Mouse (Mus musculus) thymus, postnatal 0 days (tissue): ENCODE measurements around the gene Akip1. TPM values are rescaled to one million over a fixed set of nuclear protein-coding genes. Genes with fewer than 3 reads are reported as not detected.

Source experiments
- DNase-seq: peaks from one replicate; pipeline ENCODE4 v3.0.0-alpha.2; 2015; ENCODE audit warnings: low spot score
- polyA plus RNA-seq: library from polyadenylated mRNA; unstranded; fragments of >200 nt; fragmentation: Nextera tagmentation; extraction: Ambion mirVana; gene quantifications from 2 replicates; pipeline ENCODE4 v1.2.1, GENCODE M21; 2015

Akip1 gene
- polyA plus RNA-seq, 1 experiment from 2014 or later, result 44.6 TPM

DNA sequence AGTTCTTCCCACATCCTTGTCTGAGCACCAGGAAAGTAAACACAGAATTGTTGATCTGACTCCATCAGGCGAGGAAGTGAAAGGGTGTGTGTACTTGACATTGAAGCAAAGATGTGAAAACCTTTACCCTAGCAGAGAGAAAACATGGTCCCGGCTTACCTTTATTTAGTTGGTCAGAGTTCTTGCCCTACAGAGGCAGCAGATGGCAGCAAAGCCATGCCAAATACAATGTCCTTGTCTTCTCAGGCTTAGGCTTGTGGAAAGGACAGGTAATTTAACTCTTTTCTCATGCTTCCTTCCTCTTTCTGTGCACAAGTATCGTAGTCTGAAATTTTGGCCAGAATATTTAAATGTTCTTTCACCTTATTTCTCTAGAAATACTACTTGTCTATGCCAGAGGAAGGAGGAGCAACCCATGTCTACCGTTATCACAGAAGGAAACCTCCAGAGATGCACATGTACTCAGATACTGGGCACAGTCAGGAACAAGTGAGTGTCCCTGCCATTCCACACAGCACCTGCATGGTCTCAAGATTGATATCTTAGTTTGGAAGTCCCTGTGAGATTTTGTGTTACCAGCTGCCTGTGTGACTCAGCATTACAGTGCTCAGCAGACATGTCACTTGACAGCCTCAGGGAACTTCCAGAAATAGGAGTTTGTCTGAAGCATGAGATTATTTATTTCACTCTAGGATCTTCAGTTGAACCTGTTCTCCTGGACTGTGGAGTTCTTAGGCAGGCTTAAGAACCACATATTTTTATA lies 3.7 kb downstream of the Akip1 start:
- DNase-seq, result peak; percentile 47

DNA sequence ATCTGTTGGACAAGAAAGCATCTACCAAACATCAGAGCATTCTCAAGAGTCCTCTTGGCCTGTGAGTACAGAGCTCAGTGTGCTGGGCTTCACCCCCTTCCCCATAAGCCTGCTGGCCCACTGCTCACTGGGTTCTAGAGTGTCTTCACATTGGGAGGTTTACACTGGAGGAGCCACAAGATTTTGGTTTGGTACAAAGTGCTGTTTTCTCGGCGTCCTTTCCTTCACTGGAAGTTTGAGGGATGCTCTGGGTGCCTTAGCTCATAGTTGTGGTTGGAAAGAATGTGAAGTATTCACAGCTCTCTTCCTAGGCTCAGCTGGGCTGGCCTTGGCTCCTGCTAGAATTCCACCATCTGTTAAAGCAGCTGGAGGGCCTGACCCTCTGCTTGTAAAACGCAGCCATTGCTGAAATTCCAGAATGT lies 5.5 kb downstream of the Akip1 start:
- DNase-seq, result no peak

DNA sequence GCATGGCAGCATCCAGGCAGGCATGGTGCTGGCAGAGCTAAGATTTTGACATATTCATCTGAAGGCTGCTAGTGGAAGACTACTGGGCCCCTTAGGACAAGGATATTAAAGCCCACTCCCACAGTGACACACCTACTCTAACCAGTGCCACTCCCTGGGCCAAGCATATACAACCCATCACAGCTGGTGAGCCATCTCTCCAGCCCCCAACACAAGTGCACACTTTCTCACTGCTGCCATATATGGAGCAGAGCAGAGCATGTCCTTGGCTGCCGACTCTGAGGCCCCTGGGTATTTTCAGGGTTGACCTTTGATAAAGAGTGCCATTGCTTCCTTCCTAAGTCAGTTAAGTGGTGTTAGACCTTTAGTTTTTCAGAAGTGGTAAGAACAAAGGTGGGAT lies 6.6 kb downstream of the Akip1 start:
- DNase-seq, result no peak

DNA sequence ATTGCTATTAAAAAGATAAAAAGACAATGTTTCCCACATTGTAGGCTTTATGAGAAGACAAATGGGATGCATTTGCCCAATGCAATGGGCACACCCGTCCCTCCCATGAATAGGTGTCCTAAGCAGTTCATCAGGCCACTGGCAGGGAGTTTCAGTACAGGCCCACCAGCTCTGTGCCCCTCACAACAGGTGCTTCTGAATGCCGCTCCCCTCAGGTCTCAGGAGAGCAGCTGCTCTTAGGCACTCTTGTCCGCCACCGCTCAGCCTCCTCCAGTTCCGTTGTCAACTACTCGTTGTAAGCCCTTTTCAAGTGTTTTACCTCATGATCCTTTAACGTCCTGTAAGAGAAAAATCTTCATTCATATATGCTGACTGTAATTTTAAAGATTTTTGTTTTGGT lies 8.7 kb downstream of the Akip1 start:
- no peak for DNase-seq

DNA sequence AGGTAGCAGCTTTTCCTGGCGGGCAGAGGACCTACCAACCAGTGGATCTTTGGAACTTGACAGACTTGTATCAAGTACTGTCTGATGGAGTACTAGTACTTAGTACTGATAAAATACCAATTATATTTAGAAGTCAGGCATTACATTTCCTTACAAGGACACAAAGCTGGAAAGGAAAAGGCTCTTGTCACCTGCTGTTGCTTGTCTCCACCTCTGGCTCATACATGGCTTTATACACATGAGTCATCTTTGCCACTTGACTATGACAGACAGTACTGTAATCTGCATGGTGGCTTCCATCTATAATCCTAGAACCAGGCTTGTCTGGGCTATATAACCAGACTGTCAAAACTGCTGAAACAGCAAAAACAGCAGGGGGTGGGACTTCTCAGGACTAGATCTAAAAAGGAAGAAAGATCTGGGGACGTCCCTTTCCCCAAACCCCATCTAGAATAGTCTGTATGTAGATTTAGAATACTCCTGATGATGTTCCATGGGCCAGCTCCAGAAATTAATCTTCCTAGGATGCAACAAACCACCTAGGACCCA lies 10.0 kb downstream of the Akip1 start:
- DNase-seq, result no peak

DNA sequence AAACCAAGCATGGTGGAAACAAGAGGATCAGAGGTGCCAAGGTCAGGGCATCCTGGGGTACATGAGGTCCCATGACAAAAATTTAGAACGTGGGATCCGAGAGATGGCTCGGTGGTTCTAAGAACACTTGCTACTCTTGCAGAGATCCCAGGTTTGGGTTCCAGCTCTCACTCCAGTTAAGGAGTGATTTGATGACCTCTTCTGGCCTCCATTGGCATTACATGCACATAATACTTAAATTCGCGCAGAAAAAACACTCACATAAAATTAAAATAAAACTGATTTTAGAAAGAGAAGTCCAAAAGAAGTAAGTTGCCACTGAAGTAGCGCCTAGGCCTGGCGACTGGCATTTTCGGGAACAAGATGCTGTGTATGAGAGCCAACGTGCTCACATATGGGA lies 15.8 kb downstream of the Akip1 start:
- DNase-seq, result peak; percentile 29

DNA sequence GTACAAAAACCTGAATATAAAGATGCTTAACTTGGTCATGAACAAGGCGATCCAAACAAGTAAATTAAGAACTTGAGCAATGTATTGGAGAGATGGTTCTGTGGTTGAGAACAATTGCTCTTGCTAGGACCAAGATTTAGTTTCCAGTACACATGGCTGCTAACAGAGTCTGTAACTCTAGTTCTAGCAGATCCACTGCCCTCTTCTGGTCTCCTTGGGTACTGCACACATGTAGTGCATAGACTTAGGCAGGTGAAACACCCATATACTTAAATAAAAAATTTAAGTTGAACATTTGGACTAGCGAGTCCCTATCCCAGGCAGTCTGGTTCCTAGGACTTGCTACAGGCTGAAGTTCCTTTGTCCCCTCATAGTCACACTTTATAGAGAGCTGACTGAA lies 19.1 kb downstream of the Akip1 start:
- peak; percentile 16 for DNase-seq

DNA sequence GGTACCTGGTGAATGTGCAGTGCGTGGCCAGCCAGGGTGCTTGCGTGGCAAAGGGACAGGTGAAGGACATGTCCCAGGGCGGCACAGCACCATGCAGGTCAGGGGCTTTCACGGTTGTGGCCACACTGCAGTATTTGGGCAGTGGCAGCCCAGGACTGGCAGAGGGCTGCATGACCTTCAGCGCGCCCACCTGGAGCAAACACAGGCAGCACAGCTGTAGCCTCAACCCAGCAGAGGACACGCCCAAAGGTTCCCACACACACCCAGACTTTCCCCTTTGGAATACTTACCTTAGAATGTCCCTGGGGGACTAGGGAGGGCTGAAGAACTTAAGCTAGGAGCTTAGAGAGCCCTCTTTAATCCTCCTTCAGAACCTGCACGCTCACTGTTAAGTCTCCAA lies 19.6 kb downstream of the Akip1 start:
- no peak for DNase-seq

DNA sequence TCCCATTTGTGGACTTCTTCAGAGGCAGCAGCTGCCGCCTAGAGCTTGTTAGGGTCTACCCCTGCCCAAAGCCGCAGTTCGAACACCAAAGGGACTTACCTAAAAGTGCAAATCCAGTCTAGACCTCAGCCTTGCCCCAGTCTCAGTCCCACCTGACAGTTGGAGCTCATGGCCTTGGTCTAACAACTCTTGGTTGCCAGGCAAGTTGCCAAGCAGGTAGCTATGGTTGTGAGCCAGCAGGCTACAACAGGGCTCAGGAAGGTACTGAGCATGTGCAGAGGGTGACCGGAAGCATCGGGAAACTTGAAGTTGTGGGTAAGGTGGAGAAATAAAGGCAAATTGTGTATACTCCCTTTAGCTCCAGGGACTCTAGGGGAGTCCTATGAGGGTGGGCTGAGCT lies 20.2 kb downstream of the Akip1 start, which contains the start of gene BC051019:
Gene BC051019, minus strand, starts transcription at position 154 of the 400 bp plus-strand sequence.
- DNase-seq, result no peak

DNA sequence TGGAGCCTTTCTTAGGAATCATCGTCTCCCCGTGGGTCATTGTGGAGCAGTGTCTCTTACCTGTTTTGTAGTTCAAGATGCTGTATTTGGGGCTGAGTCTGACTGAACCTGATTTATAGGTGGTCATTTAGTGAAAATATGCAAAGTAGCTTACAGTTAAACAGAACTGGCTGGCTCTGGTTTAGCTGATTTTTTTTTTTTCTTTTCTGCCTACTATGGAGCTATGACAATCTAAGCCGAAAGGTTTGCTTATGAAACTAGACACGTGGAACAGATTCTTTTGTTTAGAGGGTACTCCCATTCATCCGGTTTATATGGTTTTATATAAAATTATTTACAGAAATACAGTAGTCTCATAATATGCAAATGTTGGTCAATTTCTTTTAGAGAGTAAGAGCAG lies 28.1 kb downstream of the Akip1 start, which contains the start of gene Ascl3:
Gene Ascl3, minus strand, starts transcription at position 101 of the 400 bp plus-strand sequence.
- DNase-seq, result no peak

DNA sequence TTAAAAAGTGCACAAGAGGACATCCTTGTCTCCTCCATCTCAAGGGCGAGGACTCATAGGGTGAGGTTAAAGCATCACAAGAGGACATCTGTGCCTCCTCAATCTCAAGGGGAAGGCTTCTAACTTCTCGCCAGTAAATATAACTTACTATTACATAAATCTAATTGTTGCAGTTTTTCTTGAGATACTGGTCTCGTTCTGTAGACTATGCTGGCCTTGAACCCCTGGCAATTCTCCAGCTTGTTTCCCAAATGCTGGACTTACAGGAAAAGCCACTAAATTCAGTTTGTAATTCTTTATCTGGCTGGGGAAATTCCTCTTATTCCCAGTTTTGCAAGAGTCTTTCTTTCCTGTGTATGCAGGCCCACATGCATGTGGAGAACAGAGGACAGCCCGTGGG lies 31.3 kb downstream of the Akip1 start:
- DNase-seq, result no peak

DNA sequence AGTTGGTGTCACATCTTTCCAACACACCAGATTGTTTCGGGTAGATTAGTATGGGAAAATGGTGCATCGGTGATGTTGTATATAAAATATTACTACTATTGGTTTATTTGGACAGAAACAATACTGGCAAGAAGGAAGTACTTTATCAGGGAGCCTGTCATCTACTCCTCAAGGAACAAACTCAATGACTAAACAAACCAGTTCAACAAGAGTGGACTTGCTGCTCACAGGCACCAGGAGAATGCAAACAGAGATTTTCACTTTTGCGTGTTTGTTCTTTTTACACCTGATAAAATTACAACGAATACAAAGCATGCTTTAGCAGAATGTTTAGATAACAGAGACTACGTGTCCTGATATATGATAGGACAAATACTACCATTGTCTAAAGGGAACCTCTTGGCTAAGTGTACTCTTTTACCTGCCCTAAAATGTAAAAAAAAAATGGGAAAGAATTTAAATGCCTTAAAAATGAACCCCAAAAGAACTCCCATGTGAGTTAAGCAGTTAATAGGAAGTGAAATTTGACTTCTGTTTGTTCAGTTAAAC lies 36.4 kb downstream of the Akip1 start:
- DNase-seq, result no peak

DNA sequence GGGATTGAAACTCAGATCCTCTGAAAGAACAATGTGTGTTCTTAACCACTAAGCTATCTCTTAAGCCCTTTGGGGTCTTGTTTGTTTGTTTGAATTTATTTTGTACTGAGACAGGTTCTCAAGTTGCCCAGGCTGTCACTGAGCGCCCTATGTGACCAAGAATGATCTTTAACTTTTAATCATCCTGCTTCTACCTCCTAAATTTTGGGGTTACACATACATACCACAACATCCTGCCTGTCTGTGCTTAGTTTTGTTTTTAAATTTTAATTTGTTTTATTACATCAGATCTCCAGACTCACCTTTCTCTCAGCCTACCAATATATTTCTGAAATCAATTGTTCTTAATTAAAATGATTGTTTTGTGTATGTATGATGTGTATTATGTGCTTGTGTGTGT lies 37.6 kb downstream of the Akip1 start:
- no peak for DNase-seq

DNA sequence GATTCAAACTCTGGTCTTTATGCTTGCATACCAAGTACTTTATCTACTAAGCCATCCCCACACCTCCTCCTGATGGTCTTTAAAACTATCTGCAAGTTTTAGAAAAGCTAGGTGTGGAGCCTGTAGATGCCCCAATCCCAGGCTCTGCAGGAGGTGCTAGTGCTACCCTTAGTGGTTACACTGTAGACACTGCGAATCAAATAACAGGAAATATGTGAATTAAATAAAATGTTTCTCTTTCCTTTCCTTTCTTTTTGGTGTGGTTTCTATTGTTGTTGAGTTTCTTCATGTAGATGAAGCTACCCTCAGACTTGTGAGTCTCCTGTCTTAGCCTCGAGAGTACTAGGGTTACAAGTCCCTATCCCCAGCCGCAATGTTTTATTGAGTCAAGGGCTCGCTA lies 38.2 kb downstream of the Akip1 start:
- no peak for DNase-seq

DNA sequence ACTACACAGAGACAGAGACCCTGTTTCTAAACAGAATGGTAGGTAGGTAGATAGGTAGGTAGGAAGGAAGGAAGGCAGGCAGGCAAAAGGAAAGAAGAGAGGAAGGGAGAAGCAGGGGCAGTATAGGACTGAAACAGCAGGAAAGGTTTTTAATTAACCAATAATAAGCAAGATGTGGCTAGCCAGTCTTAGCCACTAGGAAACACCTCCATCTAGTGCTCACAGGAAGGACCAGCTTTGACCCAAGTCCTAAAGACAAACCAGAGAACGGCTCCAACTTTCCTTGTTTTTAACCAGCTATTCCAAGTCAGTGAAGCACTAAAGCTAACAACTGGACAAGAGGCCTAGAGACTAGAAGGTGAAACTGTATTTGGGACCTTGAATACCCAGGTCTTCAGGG lies 44.3 kb downstream of the Akip1 start:
- DNase-seq, result no peak

DNA sequence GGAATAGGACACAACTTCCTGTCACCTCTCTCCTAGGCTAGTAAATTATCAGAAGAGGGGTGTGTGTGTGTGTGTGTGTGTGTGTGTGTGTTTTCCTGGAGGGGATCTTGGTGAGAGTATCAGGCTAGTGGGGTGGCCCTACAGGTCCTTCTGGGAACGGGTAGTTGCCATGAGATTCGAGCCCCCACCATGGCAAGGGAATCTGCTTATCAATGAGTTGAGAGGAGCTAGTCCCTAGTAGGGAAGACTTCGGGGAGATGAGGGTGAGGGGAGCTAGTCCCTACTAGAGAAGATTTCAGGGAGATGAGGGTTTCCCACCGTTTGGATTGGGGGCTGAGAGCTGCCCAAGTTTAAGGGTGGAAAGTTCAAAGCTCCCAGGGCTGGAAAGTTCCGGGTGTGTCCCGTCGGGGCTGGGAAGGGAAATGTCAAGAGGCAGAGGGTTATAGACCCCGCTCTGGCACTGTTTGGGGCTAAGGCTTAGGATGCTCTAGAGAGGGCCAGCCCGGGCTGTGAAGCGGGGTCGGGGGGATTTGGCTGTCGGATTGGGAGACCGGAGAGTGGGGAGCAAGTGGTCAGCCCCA lies 48.0 kb downstream of the Akip1 start:
- DNase-seq, result no peak

DNA sequence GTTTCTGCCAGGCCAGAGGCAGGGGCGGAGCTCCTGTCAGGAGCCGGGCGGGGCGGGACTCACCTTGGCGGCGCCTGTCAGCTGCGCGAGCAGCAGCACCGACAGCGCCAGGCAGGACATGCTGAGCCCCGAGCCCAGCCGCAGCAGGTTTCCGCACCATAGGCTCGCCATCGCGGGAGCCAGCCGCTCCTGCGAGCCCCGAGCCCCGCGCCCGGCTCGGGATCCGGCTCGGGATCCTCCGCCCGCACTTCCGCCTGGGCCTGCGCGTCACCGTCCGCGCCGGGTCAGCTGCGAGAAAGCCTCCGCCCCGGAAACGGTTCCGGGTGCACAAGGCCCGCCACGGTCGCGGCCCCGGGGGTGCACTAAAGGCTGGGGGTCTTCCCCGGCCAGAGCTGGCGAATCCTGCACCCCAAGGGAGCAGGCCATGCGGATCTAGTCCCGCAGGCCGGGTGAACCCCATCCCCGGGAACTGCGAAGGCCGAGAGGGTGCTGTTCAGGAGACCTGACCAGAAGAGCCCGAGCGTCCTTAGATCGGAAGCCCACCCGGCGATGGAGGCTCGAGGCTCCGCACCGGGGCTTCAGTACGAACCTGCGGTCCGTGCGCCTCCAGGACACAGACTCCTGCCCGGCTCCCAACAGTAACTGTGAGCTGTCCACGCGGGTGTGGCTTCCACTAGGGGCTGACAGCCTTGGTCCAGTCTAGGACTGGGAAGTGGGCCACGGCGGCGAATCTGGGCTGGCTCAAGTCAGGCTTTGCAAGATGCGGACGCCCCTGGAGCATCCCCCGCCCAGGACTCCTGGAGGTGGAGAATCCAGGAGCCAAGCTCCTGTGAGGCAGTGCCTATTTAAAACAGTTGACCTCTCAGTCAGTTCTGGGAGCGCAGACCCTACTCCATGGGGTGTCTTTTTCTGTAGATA lies 48.8 kb downstream of the Akip1 start, which contains the start of gene Tmem9b:
Gene Tmem9b, minus strand, starts transcription at position 868 of the 918 bp plus-strand sequence.
- peak; percentile 85 for DNase-seq

DNA sequence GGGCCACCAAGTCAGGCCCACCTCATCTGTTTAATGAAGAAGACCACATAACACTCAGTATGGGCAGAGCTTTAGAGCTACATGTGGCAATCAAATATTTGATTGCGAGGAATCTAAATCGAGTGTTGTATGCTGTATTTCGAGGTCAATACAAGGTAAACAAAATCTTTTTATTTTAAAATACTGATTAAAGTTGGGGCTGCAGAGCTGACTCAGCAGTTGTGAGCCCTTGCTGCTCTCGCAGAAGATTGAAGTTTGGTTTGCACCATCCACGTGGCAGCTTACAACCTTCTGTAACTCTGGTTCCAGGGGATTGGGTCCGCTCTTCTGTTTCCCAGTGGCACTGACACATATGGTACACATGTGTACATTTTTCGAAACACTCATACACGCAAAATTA lies 50.5 kb downstream of the Akip1 start:
- no peak for DNase-seq

DNA sequence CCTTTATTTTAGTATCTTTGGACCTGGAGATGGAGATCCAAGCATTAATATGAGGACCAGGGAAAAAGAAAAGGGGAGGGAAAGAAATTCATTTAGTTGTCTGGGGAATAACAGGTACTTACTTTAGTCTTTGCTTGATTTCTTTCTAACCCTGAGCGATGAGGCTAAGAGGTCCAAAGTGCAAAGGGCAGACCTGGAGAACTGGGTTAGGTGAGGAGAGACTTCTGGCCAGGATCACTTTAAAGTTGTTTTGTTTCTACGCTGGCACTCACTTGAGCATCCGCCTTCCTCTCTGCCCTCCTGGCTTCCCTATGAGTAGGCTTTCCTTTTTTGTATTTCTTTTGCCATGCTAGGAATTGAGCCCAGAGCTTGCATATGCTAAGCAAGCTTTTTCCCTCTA lies 52.8 kb downstream of the Akip1 start:
- DNase-seq, result no peak
